Comparison of ENCODE assay signal across 8 mouse cellular contexts in genomic region chr11:48838181-48838797, GRCm38 (mm10). TPM values are rescaled to one million over a fixed set of nuclear protein-coding genes. Genes with fewer than 3 reads are reported as not detected.
DNase-seq lines count a peak whose midpoint lies in the region; ATAC-seq and TF ChIP-seq lines count a peak whose summit lies in the region.

No protein-coding gene starts in this region.

- peak overlapping the region; percentile 83 for H3K4me3 ChIP-seq in neural tube, embryonic 11.5 days (ENCODE audit: low read depth, low read length)
- peak overlapping the region; percentile 86 for H3K4me3 ChIP-seq in bone marrow macrophage, adult 2 months (ENCODE audit: insufficient read depth, low read length)
- H3K4me3 ChIP-seq in heart, postnatal 0 days (ENCODE audit: low read depth, low read length), result peak overlapping the region; percentile 61
- H3K4me3 ChIP-seq in limb, embryonic 12.5 days (replicated peaks), result peak overlapping the region; percentile 92

- peak overlapping the region; percentile 91 for H3K4me2 ChIP-seq in neural tube, embryonic 11.5 days (ENCODE audit: low read depth)
- H3K4me2 ChIP-seq in heart, postnatal 0 days (ENCODE audit: low read depth, low read length), result peak overlapping the region; percentile 81
- peak overlapping the region; percentile 86 for H3K4me2 ChIP-seq in limb, embryonic 12.5 days

- no peak for TF ChIP-seq CTCF in bone marrow macrophage, adult 2 months (IDR thresholded peaks at IDR 0.05; ENCODE audit: low read depth, low read length)
- no peak for TF ChIP-seq CTCF in heart, postnatal 0 days (IDR thresholded peaks at IDR 0.05; ENCODE audit: low read depth)

- H3K27me3 ChIP-seq in neural tube, embryonic 11.5 days (ENCODE audit: control insufficient read depth, insufficient read depth, low read length), result peaks cover 5% of the 10 kb centered on the region; the same call in 1 of the 2 replicates
- no peaks in the 10 kb centered on the region for H3K27me3 ChIP-seq in heart, postnatal 0 days (ENCODE audit: control insufficient read depth, insufficient read depth, low read length)
- H3K27me3 ChIP-seq in limb, embryonic 12.5 days, result peaks cover 26% of the 10 kb centered on the region

- no peaks in the 10 kb centered on the region for H3K9me3 ChIP-seq in neural tube, embryonic 11.5 days (ENCODE audit: control insufficient read depth, low read length)
- H3K9me3 ChIP-seq in heart, postnatal 0 days (replicated peaks; ENCODE audit: control insufficient read depth, low read length), result no peaks in the 10 kb centered on the region
- H3K9me3 ChIP-seq in limb, embryonic 12.5 days, result no peaks in the 10 kb centered on the region

- 0 out of 2 replicates have a peak, but pooled peaks cover 3% of the 10 kb centered on the region for H3K4me1 ChIP-seq in neural tube, embryonic 11.5 days (ENCODE audit: control insufficient read depth, insufficient read depth, low read length)
- peaks cover 4% of the 10 kb centered on the region for H3K4me1 ChIP-seq in bone marrow macrophage, adult 2 months (ENCODE audit: control insufficient read depth, insufficient read depth, low read length)
- H3K4me1 ChIP-seq in heart, postnatal 0 days (ENCODE audit: control insufficient read depth, insufficient read depth), result peaks cover 12% of the 10 kb centered on the region
- peaks cover 13% of the 10 kb centered on the region; the same call in 1 of the 2 replicates for H3K4me1 ChIP-seq in limb, embryonic 12.5 days (replicated peaks)

- ATAC-seq in neural tube, embryonic 11.5 days (ENCODE audit: insufficient read depth, low FRiP score, low TSS enrichment), result no peak
- peak; percentile 18; the same call in 1 of the 2 replicates for ATAC-seq in heart, postnatal 0 days (ENCODE audit: insufficient read depth, low read depth)
- ATAC-seq in limb, embryonic 12.5 days (ENCODE audit: insufficient number of reproducible peaks, insufficient read depth, low FRiP score, low TSS enrichment, low read depth), result no peak
- peak; percentile 48 for ATAC-seq in monocyte, adult 5-6 weeks (replicated peaks; ENCODE audit: insufficient number of reproducible peaks, low FRiP score, low TSS enrichment, poor library complexity, severe bottlenecking)

- peak overlapping the region; percentile 62 for H3K9ac ChIP-seq in neural tube, embryonic 11.5 days (ENCODE audit: low read length)
- peak overlapping the region; percentile 66 for H3K9ac ChIP-seq in heart, postnatal 0 days (replicated peaks; ENCODE audit: low read depth, low read length)
- H3K9ac ChIP-seq in limb, embryonic 12.5 days (replicated peaks), result peak overlapping the region; percentile 77

- H3K36me3 ChIP-seq in neural tube, embryonic 11.5 days (ENCODE audit: control insufficient read depth, insufficient read depth, low read length), result no peaks in the 10 kb centered on the region
- no peaks in the 10 kb centered on the region for H3K36me3 ChIP-seq in heart, postnatal 0 days (replicated peaks; ENCODE audit: control insufficient read depth, insufficient read depth, low read length)
- no peaks in the 10 kb centered on the region for H3K36me3 ChIP-seq in limb, embryonic 12.5 days

- H3K27ac ChIP-seq in neural tube, embryonic 11.5 days (ENCODE audit: low read depth, low read length), result no peak overlapping the region
- peak overlapping the region; percentile 2; the same call in 1 of the 2 replicates for H3K27ac ChIP-seq in bone marrow macrophage, adult 2 months (ENCODE audit: insufficient read depth, low read depth, low read length)
- H3K27ac ChIP-seq in heart, postnatal 0 days (ENCODE audit: low read depth), result 0 out of 2 replicates have a peak overlapping the region, but pooled peaks have one; percentile 59
- H3K27ac ChIP-seq in limb, embryonic 12.5 days, result no peak overlapping the region

- no peak for TF ChIP-seq EP300 in heart, postnatal 0 days (IDR thresholded peaks at IDR 0.05; ENCODE audit: low read depth)

- no peak for TF ChIP-seq POLR2A in bone marrow macrophage, adult 2 months (IDR thresholded peaks at IDR 0.05; ENCODE audit: borderline replicate concordance, low read depth, low read length)

- WGBS in neural tube, embryonic 11.5 days, result 4% methylated on average over 16 of the region's 16 CpGs
- WGBS in heart, postnatal 0 days, result 2% methylated on average over 16 of the region's 16 CpGs
- 3% methylated on average over 16 of the region's 16 CpGs for WGBS in limb, embryonic 12.5 days

- DNase-seq in neural tube, embryonic 11.5 days (ENCODE audit: low spot score), result peak; percentile 48
- no peak for DNase-seq in neural tube, embryonic 10.5 days (ENCODE audit: extremely low spot score, low spot score)
- DNase-seq in heart, postnatal 0 days (ENCODE audit: low spot score), result no peak
- DNase-seq in cerebellum, postnatal 36 days, result no peak
- DNase-seq in frontal cortex, postnatal 14 days (ENCODE audit: low spot score in 2 of 2), result no peak

RNA-seq across cellular contexts. Expression of gene Gm12184, which starts 11.8 kb away (rescaled TPM):
- polyA plus RNA-seq in neural tube, embryonic 11.5 days (2014; fragmentation: Nextera tagmentation; extraction: Ambion mirVana), result 10.9 and 18.2 TPM in 2 replicates
- polyA plus RNA-seq in bone marrow macrophage, adult 2 months (2012; ENCODE audit: insufficient read depth, insufficient read length, missing spikeins), result 4.8 and 11.3 TPM in 2 replicates
- 1.8 and 27.8 TPM in 2 replicates for total RNA-seq in heart, postnatal 0 days (2014; rRNA removed; ENCODE audit: low replicate concordance)
- polyA plus RNA-seq in heart, postnatal 0 days (2015; fragmentation: Nextera tagmentation; extraction: Ambion mirVana), result 1.8 and 2.7 TPM in 2 replicates
- polyA plus RNA-seq in limb, embryonic 12.5 days (2016; fragmentation: Nextera tagmentation; extraction: Ambion mirVana), result 4.2 and 13.6 TPM in 2 replicates
- 7.5 to 29.4 TPM (median 12.2 TPM) in 3 replicates for total RNA-seq in monocyte, adult 5-6 weeks (2017)

RNA-seq across cellular contexts. Expression of gene Trim7, which starts 12.3 kb away (rescaled TPM):
- polyA plus RNA-seq in neural tube, embryonic 11.5 days (2014; fragmentation: Nextera tagmentation; extraction: Ambion mirVana), result 0.51 and 0.97 TPM in 2 replicates
- polyA plus RNA-seq in bone marrow macrophage, adult 2 months (2012; ENCODE audit: insufficient read depth, insufficient read length, missing spikeins), result 1.0 and 1.1 TPM in 2 replicates
- total RNA-seq in heart, postnatal 0 days (2014; rRNA removed; ENCODE audit: low replicate concordance), result 1.1 and 5.3 TPM in 2 replicates
- 1.3 and 1.9 TPM in 2 replicates for polyA plus RNA-seq in heart, postnatal 0 days (2015; fragmentation: Nextera tagmentation; extraction: Ambion mirVana)
- polyA plus RNA-seq in limb, embryonic 12.5 days (2016; fragmentation: Nextera tagmentation; extraction: Ambion mirVana), result 0.34 and 1.3 TPM in 2 replicates
- 9.4 to 15.9 TPM (median 15.5 TPM) in 3 replicates for total RNA-seq in monocyte, adult 5-6 weeks (2017)

RNA-seq across cellular contexts. Expression of gene Trim41, which starts 21.1 kb away (rescaled TPM):
- 3.6 and 4.2 TPM in 2 replicates for polyA plus RNA-seq in neural tube, embryonic 11.5 days (2014; fragmentation: Nextera tagmentation; extraction: Ambion mirVana)
- polyA plus RNA-seq in bone marrow macrophage, adult 2 months (2012; ENCODE audit: insufficient read depth, insufficient read length, missing spikeins), result 55.5 and 64.4 TPM in 2 replicates
- total RNA-seq in heart, postnatal 0 days (2014; rRNA removed; ENCODE audit: low replicate concordance), result 22.7 and 39.6 TPM in 2 replicates
- polyA plus RNA-seq in heart, postnatal 0 days (2015; fragmentation: Nextera tagmentation; extraction: Ambion mirVana), result 2.7 and 2.9 TPM in 2 replicates
- polyA plus RNA-seq in limb, embryonic 12.5 days (2016; fragmentation: Nextera tagmentation; extraction: Ambion mirVana), result 6.0 and 7.3 TPM in 2 replicates
- 52.9 to 85.7 TPM (median 59.4 TPM) in 3 replicates for total RNA-seq in monocyte, adult 5-6 weeks (2017)

RNA-seq across cellular contexts. Expression of gene Irgm1, which starts 33.2 kb away (rescaled TPM):
- 1.8 and 2.8 TPM in 2 replicates for polyA plus RNA-seq in neural tube, embryonic 11.5 days (2014; fragmentation: Nextera tagmentation; extraction: Ambion mirVana)
- 79.4 and 80.7 TPM in 2 replicates for polyA plus RNA-seq in bone marrow macrophage, adult 2 months (2012; ENCODE audit: insufficient read depth, insufficient read length, missing spikeins)
- 23.0 and 34.7 TPM in 2 replicates for total RNA-seq in heart, postnatal 0 days (2014; rRNA removed; ENCODE audit: low replicate concordance)
- polyA plus RNA-seq in heart, postnatal 0 days (2015; fragmentation: Nextera tagmentation; extraction: Ambion mirVana), result 13.8 and 15.0 TPM in 2 replicates
- polyA plus RNA-seq in limb, embryonic 12.5 days (2016; fragmentation: Nextera tagmentation; extraction: Ambion mirVana), result 2.2 and 2.9 TPM in 2 replicates
- 36.6 to 51.0 TPM (median 48.9 TPM) in 3 replicates for total RNA-seq in monocyte, adult 5-6 weeks (2017)

RNA-seq across cellular contexts. Expression of gene Rack1, which starts 38.2 kb away (rescaled TPM):
- polyA plus RNA-seq in neural tube, embryonic 11.5 days (2014; fragmentation: Nextera tagmentation; extraction: Ambion mirVana), result 652 and 656 TPM in 2 replicates
- polyA plus RNA-seq in bone marrow macrophage, adult 2 months (2012; ENCODE audit: insufficient read depth, insufficient read length, missing spikeins), result 1,563 and 1,726 TPM in 2 replicates
- 1,323 and 1,324 TPM in 2 replicates for total RNA-seq in heart, postnatal 0 days (2014; rRNA removed; ENCODE audit: low replicate concordance)
- polyA plus RNA-seq in heart, postnatal 0 days (2015; fragmentation: Nextera tagmentation; extraction: Ambion mirVana), result 292 and 307 TPM in 2 replicates
- polyA plus RNA-seq in limb, embryonic 12.5 days (2016; fragmentation: Nextera tagmentation; extraction: Ambion mirVana), result 646 and 685 TPM in 2 replicates
- total RNA-seq in monocyte, adult 5-6 weeks (2017), result 995 to 1,435 TPM (median 1,367 TPM) in 3 replicates

Comparison
In these comparisons a context has a peak if more than half of its experiments do, and no peak if none do; other contexts are left out.
1. ATAC-seq: peak in heart, postnatal 0 days (single experiment) and monocyte, adult 5-6 weeks (single experiment); none in neural tube, embryonic 11.5 days (single experiment) and limb, embryonic 12.5 days (single experiment).
2. H3K27ac ChIP-seq: peak in bone marrow macrophage, adult 2 months (single experiment) and heart, postnatal 0 days (single experiment); none in neural tube, embryonic 11.5 days (single experiment) and limb, embryonic 12.5 days (single experiment).
3. Peak in every context shown above with its lines, with median percentiles within 50 percentile points of each other: H3K4me2 ChIP-seq, H3K4me3 ChIP-seq and H3K9ac ChIP-seq.